In genomic region chr4:40702797-40703709, GRCm38 (mm10) we compare ENCODE assay signal across 8 mouse cellular contexts. TPM values are rescaled to one million over a fixed set of nuclear protein-coding genes. Genes with fewer than 3 reads are reported as not detected.
DNase-seq lines count a peak whose midpoint lies in the region; ATAC-seq lines count a peak whose summit lies in the region.

Gene Aptx (minus strand): TSS chr4:40703194.

- no peaks in the 10 kb centered on the region for H3K27me3 ChIP-seq in megakaryocyte, embryonic 14.5 days (replicated peaks)

- peak within 1 kb of the TSS; percentile 97 for H3K4me3 ChIP-seq in megakaryocyte, embryonic 14.5 days (replicated peaks)

- peak; percentile 95 for ATAC-seq in common myeloid progenitor, adult 5-6 weeks (replicated peaks; ENCODE audit: low read depth, poor library complexity, severe bottlenecking)

- peaks cover 10% of the 10 kb centered on the region for H3K36me3 ChIP-seq in megakaryocyte, embryonic 14.5 days (replicated peaks; ENCODE audit: low read length)

- DNase-seq in ZHBTc4 (ENCODE audit: low read depth, low spot score), result peak; percentile 96
- DNase-seq in gastrocnemius, adult 8-10 months (ENCODE audit: low spot score in 2 of 2), result peak; percentile 91 to 92
- peak; percentile 96 for DNase-seq in hindlimb bud, embryonic 11.5 days (ENCODE audit: extremely low spot score, low read depth, low spot score)
- DNase-seq in left cerebral cortex, adult 8-10 months (ENCODE audit: low spot score in 2 of 2), result peak; percentile 95 to 97
- peak; percentile 97 to 98 for DNase-seq in right cerebral cortex, postnatal 10 days (ENCODE audit: low spot score in 2 of 2)
- DNase-seq in urinary bladder, postnatal 25 days (ENCODE audit: low spot score), result peak; percentile 93

- H3K4me1 ChIP-seq in megakaryocyte, embryonic 14.5 days, result peaks cover 40% of the 10 kb centered on the region

- H3K9me3 ChIP-seq in megakaryocyte, embryonic 14.5 days, result no peaks in the 10 kb centered on the region

RNA-seq across cellular contexts. Expression of gene Aptx, which starts in this region (rescaled TPM):
- total RNA-seq in common myeloid progenitor, adult 5-6 weeks (2017), result 7.4 and 14.7 TPM in 2 replicates
- total RNA-seq in gastrocnemius, adult 8-10 months (2022), result 10 to 100 TPM; 13.3 to 18.5 (median 16.2) TPM
- 10 to 100 TPM; 30.6 to 33.1 (median 32.3) TPM for total RNA-seq in left cerebral cortex, adult 8-10 months (2022)
- polyA plus RNA-seq in megakaryocyte, embryonic 14.5 days (2012; ENCODE audit: insufficient read depth, low replicate concordance), result 7.4 TPM in 1 of 2 replicates, not detected in the other

Comparison
In these comparisons a context has a peak if more than half of its experiments do, and no peak if none do; other contexts are left out.
1. Peak in every context shown above with its lines: DNase-seq, ATAC-seq and H3K4me3 ChIP-seq.